Mouse (Mus musculus) heart, postnatal 36 days (tissue): ENCODE results near the gene Macrod1. TPM values are rescaled to one million over a fixed set of nuclear protein-coding genes. Genes with fewer than 3 reads are reported as not detected.

Experiments used
- DNase-seq, 2 experiments: peaks; one replicate each; pipeline ENCODE4 v3.0.0; 2021 to 2022
- intact Hi-C: fragments of 180-260 bp; cut with DNase I; formaldehyde crosslinking; loops from one replicate; pipeline ENCODE4 v1.15.1; 2025
- total RNA-seq, 2 experiments: library from RNA; stranded (reverse); gene quantifications; 2 replicates each; pipeline ENCODE4 v1.2.3; 2021

The Macrod1 gene
- total RNA-seq, 2 experiments from 2014 or later = 272 to 280 TPM

DNA sequence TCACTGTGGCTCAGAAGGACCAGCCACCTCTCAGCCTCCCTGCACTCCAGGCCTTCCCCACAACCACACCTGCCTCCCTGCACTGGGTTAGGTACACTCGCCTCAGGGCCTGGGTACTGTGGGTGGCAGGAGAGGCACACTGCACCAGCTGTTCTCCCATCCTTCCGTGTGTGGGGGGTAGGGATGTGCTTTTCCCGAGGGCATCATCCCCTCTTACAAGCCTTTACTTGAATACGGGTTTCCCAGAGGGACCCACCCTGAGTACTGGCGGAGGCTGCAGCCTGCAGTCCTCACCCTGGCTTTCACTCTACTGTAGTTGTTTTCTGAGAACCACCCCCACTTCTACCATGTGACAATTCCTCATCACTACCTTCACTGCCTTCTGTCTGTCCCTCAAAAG lies 130.5 kb downstream of the Macrod1 start:
- intact Hi-C loops = no loop called here
- DNase-seq = no peak

DNA sequence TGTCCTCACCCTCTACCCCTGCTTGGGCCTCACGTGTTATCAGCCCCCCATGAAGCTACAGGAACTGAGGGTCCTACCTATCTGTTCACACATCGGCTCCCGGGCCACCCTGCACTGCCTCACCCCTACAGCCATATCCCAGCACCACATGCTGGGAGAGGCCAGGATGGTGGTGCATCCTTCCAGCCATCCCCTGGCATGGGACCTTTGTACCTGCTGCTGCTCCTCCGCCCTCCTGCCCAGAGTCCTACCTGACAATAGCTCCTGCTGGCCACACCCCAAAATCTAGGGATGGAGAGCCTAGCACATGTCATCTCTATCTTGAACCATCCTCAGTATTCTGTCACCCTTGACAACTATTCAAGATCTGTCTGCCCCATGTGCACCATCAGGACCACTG lies 132.4 kb downstream of the Macrod1 start:
- intact Hi-C loops = no loop called here
- no peak for DNase-seq

DNA sequence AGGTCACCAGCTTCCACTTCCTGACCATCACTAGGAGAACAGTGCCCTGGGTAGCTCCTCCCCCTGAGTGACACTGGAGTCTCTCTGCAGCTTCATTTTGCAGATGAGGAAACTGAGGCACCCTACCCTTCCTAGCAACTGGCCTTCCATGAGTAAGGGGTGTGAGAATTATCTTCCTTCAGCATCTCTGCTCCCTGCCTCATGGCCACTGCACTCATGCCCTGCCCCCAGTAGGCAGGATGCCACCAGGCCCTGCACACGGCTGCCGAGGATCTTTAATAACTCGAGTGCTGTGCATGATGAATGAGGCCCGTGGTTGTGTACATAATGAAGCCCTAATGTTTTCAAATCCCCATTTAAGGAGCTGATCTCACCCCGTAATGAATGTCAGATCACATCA lies 134.4 kb downstream of the Macrod1 start:
- no peak for DNase-seq
- intact Hi-C loops = loop anchor here (5.0 to 10.0 kb wide), 2 partner anchors 69 to 266 kb away; partner anchors contain the start of genes Catsperz and Esrra

DNA sequence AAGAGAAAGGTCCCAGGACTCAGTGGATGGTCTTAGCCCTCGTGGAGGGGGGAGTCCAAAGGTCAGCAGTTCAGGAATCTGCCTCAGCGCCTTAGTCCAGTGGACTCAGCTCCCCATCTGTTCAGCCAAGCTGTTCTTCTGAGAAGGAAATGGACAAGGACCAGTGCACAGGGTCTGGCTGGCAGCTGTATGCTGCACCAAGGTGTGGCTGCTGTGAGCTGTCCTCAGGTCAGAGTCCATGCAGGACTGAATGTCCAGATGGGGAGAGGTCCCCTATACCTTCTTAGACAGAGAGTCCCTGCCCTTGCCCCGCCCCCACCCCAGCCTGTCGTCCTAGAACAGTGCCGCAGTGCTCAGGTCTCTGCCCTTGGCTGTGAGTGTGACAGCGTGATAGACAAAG lies 135.0 kb downstream of the Macrod1 start:
- intact Hi-C loops = loop anchor here (5.0 to 10.0 kb wide), 2 partner anchors 69 to 267 kb away; partner anchors contain the start of genes Catsperz and Esrra

DNA sequence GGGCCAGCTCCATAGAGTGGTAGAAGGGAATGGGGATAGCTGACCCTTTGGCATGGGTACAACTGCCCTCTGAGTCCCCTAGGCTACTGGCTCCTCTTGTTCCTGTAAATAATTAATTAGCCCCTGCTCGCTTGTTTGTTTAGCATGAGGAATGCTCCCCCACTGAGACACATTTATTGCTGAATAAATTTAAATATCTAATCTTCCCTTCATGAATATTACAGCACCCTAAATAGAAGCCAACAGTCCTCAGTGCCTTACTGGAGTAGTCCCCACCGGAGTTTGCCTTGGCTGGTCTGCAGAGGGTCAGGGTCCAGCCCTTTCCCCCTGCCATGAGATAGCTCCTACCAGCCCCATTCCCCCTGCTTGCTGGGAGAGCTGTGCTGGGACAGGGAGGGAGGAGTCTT lies 136.0 kb downstream of the Macrod1 start:
- no peak for DNase-seq
- intact Hi-C loops = loop anchor here (5.0 to 10.0 kb wide), 2 partner anchors 70 to 268 kb away; partner anchors contain the start of genes Catsperz and Esrra

More for the DNA sequence above, 135.0 kb downstream of the Macrod1 start:
- no peak for DNase-seq

DNA sequence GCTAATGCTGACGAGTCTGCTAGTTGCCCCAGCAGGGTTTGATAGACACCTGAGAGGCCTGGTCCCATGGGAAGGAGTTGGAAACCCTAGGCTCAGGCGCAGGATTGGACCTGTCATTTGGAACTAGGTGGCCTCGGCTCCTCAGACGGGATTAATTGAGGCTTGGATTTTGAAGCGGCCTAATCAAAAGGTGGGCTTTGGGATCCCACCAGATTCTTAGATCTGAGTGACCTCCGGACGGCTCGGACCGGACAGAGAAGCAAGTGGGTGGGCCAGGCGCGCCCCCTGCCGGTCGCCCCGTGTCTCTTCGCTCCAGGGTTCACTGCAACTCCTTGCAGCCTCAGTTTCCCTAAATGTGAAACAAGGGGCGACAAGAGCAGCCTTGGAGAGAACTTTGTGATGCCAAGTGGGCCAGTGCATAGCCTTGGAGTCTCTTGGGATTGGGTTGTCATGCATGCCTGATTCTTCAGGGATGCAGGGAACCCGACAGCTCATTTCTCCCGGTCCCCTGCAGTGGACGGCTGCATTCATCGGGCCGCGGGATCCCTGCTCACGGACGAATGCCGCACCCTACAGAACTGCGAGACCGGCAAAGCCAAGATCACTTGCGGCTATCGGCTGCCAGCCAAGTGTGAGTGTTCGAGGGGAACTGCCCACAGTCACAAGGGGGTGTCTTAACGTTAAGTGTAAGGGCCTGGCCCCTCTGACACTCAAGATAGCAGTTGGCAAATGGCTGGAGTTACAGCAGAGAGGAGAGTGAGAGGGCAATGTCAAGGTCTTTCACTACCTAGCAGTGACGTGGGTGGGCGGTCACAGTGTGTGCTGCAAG lies 139.5 kb downstream of the Macrod1 start:
- intact Hi-C loops = loop anchor here (1.0 to 10.0 kb wide), 2 partner anchors 128 to 271 kb away; partner anchors contain the start of genes Catsperz and Esrra
- peak; percentile 75 to 80 for DNase-seq

DNA sequence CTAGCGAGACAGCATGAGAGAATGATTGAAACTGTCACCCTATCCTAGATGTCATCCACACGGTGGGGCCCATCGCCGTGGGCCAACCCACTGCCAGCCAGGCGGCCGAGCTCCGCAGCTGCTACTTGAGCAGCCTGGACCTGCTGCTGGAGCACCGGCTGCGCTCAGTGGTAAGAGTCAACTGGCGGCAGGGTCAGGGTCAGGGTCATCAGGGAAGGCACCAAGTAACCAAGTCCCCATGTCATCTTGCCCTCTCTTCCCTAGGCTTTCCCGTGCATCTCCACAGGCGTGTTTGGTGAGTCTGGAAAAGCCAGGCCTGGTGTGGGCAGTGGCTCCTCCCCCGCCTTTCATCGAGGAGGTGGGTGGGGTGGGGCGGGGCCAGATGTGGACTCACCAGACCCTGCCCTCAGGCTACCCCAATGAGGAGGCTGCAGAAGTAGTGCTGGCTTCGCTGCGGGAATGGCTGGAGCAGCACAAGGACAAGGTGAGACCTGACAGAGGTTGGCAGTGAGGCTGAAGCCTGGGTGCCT lies 140.2 kb downstream of the Macrod1 start:
- no peak for DNase-seq
- intact Hi-C loops = loop anchor here (1.0 to 10.0 kb wide), 2 partner anchors 129 to 272 kb away; partner anchors contain the start of genes Catsperz and Esrra

DNA sequence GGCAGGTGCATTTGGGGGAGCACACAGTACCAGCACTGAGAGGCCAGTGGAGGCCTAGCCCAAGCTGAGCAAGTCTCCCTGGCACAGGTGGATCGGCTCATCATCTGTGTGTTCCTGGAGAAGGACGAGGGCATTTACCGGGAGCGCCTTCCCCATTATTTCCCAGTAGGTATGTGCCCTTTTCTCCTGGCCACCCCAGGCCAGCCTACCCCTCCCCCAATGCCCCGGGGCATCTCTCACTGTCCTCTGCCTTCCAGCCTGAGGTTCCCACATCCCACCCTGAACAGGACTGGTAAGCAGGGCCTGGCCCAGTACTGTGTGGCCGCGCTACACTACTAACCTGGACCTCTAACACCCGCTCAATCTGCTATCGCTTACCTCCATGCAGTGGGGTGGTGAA lies 140.8 kb downstream of the Macrod1 start:
- intact Hi-C loops = loop anchor here (10.0 kb wide), 1 partner anchor 273 kb away; the partner anchor contains the start of genes Catsperz and Esrra
- DNase-seq = no peak

DNA sequence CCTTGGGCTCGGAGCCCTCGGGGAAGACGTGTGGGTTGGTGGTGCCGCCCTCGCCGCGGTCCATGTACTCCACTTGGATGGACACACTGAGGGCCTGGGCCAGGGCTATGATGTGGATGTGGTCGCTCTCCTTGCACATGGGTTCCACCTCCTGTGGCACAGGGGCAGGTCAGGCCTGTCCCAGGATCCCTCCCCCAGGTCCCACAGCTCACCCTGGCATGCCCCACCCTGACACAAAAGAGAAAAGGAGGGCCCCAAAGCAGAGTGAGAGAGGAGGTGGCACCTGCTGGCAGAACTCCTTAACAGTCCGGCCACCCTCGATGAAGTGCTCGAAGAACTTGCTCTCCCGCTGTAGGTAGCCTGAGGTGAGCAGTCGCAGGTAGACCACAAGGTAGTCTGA lies 142.5 kb downstream of the Macrod1 start:
- DNase-seq = no peak
- intact Hi-C loops = loop anchor here (10.0 kb wide), 1 partner anchor 274 kb away; the partner anchor contains the start of genes Catsperz and Esrra

DNA sequence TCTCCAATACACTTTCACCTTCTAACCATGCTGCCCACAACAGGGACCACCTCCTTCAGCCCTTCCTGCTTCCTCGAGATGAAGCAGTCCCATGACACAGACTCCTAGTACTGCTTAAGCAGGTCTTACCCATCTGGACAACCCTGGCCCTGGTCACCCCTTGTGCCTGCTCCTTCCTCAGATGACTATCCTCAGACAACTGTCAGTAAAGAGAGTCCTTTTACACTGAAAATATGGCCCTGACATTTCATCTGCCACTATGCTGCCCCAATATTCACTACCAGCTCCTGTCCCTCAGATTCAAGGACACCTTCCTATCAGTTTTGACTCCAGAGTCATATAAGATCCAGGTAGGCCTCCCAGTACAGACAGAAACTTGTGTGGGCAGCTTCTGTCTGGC lies 143.8 kb downstream of the Macrod1 start:
- intact Hi-C loops = no loop called here
- DNase-seq = no peak

DNA sequence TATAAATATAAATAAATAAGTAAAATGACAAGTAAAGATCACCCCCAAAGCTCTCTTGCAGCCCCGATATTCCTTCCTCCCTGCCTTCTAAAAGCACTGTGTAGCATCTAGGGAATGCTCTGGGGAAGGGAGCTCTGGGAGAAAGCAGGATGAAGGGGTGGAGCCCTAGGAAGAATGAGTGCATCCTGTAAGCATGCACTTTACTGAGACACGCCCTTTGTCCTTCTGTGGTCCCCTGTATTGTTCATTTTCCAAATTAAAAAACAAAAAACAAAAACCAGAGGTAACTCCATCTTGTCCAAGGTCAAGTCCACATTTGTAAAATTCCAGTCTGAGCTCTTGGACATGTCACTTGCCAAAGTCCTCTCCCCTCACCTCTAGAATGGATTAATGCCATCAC lies 148.3 kb downstream of the Macrod1 start:
- intact Hi-C loops = no loop called here
- no peak for DNase-seq

DNA sequence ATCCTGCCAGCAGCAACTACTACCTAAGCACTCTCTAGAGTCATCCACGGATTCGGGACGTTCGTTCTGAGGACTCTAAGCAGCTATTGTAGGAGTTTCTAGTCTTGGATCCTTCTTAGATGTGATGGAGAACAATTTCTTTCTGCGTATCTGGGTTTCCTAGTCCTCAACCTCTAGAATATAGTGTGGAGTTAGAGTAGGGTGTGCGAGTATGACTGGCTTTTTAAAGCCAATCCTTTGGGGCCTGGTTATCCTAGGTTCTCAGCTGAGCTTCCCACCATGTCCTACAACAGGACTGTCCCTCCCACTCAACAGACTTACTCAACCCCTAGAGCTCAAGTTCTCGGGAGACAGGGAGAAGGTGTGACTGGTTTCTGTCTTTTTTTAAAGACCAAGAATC lies 148.7 kb downstream of the Macrod1 start:
- intact Hi-C loops = no loop called here
- no peak for DNase-seq

DNA sequence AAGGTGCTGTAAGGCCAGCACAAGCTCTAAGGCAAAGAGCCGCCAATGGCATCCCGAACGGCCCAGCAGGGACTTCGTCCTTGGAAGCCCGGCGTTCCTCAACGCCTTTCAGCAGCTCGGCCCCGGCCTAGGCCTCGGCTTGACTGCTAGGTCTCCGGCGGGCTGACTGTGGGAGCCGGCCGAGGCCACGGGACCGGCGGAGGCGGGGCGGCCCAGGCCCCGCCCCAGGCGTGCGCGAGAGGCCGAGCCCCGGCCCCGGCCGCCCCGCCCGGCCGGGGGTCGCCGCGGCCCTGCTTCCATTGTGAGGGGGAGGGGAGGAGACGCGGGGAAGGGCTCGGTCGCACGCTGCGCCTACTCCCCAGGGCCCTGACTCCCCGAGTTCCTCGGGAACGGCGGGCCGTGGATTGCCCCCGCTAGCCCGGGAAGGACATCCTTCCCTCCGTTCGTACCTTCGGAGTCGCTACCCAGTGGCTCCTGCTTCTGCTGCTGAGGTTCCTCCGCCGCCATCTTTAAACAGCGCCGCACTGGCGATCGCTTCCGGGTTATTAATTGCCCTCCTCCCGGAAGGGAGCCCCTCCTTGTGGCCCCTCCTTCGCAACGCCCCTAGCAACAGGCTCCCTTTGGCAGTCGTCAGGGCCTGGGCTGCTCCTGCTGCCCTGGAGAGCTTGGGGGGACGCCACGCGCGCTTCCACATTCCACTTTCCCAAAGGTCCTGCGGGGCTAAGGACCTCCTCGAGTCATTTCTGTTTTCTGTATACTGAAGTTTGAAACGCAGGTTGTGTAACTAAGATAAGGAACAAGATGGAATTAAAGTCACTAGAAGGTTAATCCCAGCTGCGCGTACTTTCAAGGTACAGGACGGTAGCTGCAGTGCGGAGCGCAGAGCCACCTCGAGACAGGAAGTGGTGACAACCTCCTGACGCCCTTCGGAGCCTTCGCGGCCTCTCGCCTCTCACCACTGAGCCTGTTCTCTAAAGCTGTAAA lies 149.4 kb downstream of the Macrod1 start, which contains the start of gene Otub1:
Otub1 (minus strand) TSS at position 564 of the 984 bp plus-strand sequence.
- intact Hi-C loops = no loop called here
- DNase-seq = peak; percentile 92

DNA sequence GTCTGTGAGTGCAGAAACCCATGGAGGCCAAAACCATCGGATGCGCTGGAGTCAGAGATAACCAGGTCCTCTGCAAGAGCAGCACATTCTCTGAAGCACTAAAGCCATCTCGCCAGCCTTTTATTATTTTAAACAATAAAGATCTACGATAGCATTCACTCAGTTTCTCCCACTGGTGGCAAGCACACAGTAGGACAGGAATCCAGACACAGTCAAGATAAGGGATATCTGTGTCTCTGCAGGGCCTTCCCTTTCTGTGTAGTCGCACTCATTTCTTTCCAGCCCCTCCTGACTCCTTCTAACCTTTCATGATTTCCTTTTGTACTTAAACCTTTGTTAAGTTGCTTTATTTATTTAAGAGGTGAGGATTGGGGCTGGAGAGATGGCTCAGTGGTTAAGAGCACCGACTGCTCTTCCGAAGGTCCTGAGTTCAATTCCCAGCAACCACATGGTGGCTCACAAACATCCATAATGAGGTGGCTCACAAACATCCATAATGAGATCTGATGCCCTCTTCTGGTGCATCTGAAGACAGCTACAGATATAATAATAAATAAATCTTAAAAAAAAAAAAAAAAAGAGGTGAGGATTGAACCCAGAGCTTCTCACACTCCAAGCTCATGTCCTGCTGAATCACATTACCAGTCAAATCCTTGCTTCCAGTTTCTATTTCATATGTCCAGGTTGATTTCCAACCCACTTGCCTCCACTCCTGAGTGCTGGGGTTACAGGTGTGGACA lies 153.5 kb downstream of the Macrod1 start:
- intact Hi-C loops = no loop called here
- no peak for DNase-seq

DNA sequence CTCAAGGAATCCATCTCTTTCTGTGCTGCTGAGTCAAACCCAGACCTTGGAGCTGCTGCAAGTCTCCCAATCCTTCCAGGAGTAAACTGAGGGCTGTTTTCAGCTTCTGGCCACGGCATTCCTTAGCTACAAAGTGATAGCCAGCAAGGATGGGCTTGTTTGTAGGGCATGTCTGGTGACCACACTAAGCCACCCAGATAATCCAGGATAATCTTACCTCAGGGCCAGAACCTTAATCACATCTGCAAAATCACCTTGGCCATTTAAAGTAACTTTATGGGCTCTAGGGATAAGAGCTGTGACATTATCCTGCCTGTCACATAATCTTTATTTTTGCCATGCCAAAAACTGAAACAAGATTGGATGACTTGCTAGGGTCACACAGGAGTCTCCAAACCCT lies 155.6 kb downstream of the Macrod1 start:
- intact Hi-C loops = no loop called here
- no peak for DNase-seq

DNA sequence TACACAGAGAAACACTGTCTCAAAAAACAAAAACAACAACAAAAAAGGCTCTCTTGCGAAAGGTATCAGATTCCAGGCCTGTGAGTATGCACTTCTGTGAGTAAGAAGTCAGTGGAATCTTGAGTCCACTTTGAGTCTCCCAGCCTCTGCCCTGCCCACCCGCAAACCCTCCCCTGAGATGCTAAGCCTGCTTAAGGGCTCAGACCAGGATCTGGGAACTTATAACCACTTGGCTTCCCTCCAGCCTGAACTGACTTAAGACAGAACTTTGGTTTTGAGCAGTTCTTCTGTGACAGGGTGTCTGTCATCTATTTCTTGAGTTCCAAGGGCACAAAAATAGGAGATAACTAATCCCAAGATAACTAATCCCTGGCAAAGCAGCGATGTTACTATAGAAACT lies 156.4 kb downstream of the Macrod1 start:
- DNase-seq = no peak
- intact Hi-C loops = no loop called here

DNA sequence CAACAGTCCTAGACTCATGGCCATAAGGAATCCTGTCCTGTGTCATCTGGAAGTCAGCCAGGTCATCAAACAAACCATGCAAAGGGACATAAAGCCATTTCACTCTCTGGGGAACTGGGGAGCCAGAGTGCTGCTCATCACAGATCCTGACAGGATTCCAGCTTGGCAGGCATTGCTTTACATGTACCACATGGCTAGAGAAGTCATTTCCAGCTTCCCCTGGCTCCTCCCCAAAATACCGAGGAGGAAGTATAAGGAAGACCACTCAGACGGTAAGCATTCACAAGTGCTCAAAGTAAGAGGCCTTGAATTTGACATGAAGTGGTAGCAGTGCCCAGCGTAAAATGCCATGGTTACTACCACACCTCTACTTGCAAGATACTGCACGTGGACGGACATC lies 157.9 kb downstream of the Macrod1 start:
- DNase-seq = no peak
- intact Hi-C loops = no loop called here

DNA sequence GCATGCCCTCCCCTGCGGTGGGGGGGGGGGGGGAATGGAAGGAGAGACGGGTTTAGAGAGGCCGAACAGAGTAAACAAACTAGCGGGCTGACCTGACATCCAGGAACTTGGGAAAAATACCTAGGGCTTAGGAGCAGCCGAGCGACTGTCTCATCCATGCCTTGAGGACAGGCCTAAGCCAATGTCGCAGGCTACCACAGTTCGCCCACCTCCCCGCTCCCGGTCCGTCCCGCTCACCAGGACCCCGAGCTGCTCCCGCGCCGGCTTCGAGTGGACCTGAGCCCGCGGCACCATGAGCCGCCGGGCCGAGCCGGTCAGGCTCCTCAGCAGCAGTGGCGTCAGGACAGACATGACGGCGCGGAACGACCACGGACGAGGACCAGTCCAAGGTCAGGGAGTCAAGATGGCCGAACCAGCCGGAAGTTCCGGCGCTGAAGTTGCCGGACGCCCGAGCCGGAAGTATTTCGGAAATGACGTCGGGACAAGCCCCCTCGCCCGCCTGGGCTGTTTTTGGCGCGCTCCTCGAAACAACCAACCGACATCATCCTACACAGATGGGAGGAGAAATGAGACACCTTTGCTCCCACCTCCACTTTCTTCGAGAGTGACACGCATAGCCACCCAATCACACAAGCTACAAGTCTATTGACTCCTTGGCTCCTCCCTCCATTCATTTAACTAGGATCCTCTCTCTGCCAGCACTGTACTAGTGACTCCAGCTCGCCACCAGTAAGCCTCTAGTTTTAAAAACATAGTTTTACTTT lies 160.7 kb downstream of the Macrod1 start, which contains the start of gene Cox8a:
Cox8a (minus strand) TSS at position 455 of the 764 bp plus-strand sequence.
- peak; percentile 94 to 95 for DNase-seq
- intact Hi-C loops = no loop called here

DNA sequence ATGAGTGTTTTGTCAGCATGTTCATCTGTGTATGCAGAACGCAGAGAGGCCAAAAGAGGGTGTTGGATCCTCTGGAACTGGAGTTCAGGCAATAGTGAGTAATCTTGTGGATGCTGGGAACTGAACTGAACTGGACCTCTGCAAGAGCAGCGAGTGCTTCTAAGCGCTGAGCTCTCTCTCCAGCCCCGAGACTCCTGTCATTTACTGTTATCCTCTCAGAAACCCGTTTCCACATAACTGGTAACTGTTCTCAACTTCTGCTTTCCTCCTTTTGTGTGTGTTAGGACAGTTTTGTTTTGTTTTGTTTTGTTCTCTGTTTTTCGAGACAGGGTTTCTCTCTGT lies 161.3 kb downstream of the Macrod1 start:
- DNase-seq = no peak
- intact Hi-C loops = no loop called here
